Mouse (Mus musculus) MEL (cell line): ENCODE measurements around the gene Gm17657. TPM values are rescaled to one million over a fixed set of nuclear protein-coding genes. Genes with fewer than 3 reads are reported as not detected.

Source experiments
- DNase-seq: peaks from one replicate; pipeline ENCODE4 v3.0.0; 2011; ENCODE audit warnings: low read depth, low spot score
- H3K27ac ChIP-seq: 2 replicates; pipeline ENCODE4 v1.5.1; 2012; ENCODE audit warnings: low read depth, mild to moderate bottlenecking, control low read depth, low read length, moderate library complexity; ENCODE audit not compliant: control insufficient read depth
- H3K27me3 ChIP-seq, 2 experiments: fragments of 150-350 bp in 1 of 2; sonication (generic) in 1 of 2; 2 replicates each; pipeline ENCODE4 v1.6.1; 2012; ENCODE audit warnings: low read length in 2 of 2, mild to moderate bottlenecking in 2 of 2, improper control_type of control experiment in 1 of 2, moderate library complexity in 1 of 2; ENCODE audit not compliant: insufficient read depth in 2 of 2, control insufficient read depth in 1 of 2
- H3K36me3 ChIP-seq, 2 experiments: 2 replicates each; pipeline ENCODE4 v1.6.1; 2012 to 2014; ENCODE audit warnings: low read length in 2 of 2, improper control_type of control experiment in 1 of 2, inconsistent platforms in 1 of 2, mild to moderate bottlenecking in 1 of 2; ENCODE audit not compliant: insufficient read depth in 2 of 2, control insufficient read depth in 1 of 2
- H3K4me1 ChIP-seq, 2 experiments: fragments of 150-350 bp in 1 of 2; sonication (generic) in 1 of 2; 2 replicates each; pipeline ENCODE4 v1.6.1; 2012; ENCODE audit warnings: low read length in 2 of 2, improper control_type of control experiment in 1 of 2, mild to moderate bottlenecking in 1 of 2; ENCODE audit not compliant: insufficient read depth in 2 of 2, control insufficient read depth in 1 of 2
- H3K4me3 ChIP-seq, 2 experiments: fragments of 150-350 bp in 1 of 2; sonication (generic) in 1 of 2; 2 replicates each; pipeline ENCODE4 v1.5.1; 2012; ENCODE audit warnings: low read depth in 2 of 2, low read length in 2 of 2, mild to moderate bottlenecking in 2 of 2, moderate library complexity in 2 of 2, control low read depth in 1 of 2, improper control_type of control experiment in 1 of 2; ENCODE audit not compliant: control insufficient read depth in 1 of 2, insufficient read depth in 1 of 2
- H3K79me2 ChIP-seq: 2 replicates; pipeline ENCODE4 v1.6.1; 2012; ENCODE audit warnings: mild to moderate bottlenecking, low read length, moderate library complexity; ENCODE audit not compliant: control insufficient read depth, poor library complexity, insufficient read depth
- H3K9ac ChIP-seq: 2 replicates; pipeline ENCODE4 v1.6.1; 2012; ENCODE audit warnings: low read depth, mild to moderate bottlenecking, control low read depth, low read length, moderate library complexity; ENCODE audit not compliant: control insufficient read depth, poor library complexity, severe bottlenecking
- H3K9me3 ChIP-seq: fragments of 150-350 bp; sonication (generic); replicated peaks from 2 replicates; pipeline ENCODE4 v1.6.1; 2012; ENCODE audit warnings: mild to moderate bottlenecking, low read length, improper control_type of control experiment, moderate library complexity; ENCODE audit not compliant: insufficient read depth
- BHLHE40 ChIP-seq: IDR thresholded peaks from 2 replicates; pipeline ENCODE4 v1.6.1; 2012; ENCODE audit warnings: low read depth, mild to moderate bottlenecking, inconsistent platforms, low read length, improper control_type of control experiment, borderline replicate concordance
- CHD1 ChIP-seq: IDR thresholded peaks from 2 replicates; pipeline ENCODE4 v1.6.1; 2012; ENCODE audit warnings: low read depth, mild to moderate bottlenecking, inconsistent platforms, low read length, improper control_type of control experiment
- E2F4 ChIP-seq: IDR thresholded peaks from 2 replicates; pipeline ENCODE4 v1.6.1; 2011; ENCODE audit warnings: low read depth, low read length, improper control_type of control experiment, borderline replicate concordance
- ELF1 ChIP-seq: IDR thresholded peaks from 2 replicates; pipeline ENCODE4 v1.6.1; 2014; ENCODE audit warnings: low read depth, mild to moderate bottlenecking, inconsistent platforms, low read length, improper control_type of control experiment, moderate library complexity
- EP300 ChIP-seq, 2 experiments: IDR thresholded peaks; 2 replicates each; pipeline ENCODE4 v1.6.1; 2011; ENCODE audit warnings: improper control_type of control experiment in 2 of 2, low read length in 2 of 2, low read depth in 1 of 2, mild to moderate bottlenecking in 1 of 2
- GABPA ChIP-seq: IDR thresholded peaks from 2 replicates; pipeline ENCODE4 v1.6.1; 2012; ENCODE audit warnings: low read depth, mild to moderate bottlenecking, inconsistent platforms, low read length, improper control_type of control experiment, moderate library complexity
- MAZ ChIP-seq: IDR thresholded peaks from 2 replicates; pipeline ENCODE4 v1.6.1; 2012; ENCODE audit warnings: low read depth, mild to moderate bottlenecking, inconsistent platforms, low read length, improper control_type of control experiment
- MEF2A ChIP-seq: IDR thresholded peaks from 2 replicates; pipeline ENCODE4 v1.6.1; 2014; ENCODE audit warnings: low read depth, mild to moderate bottlenecking, inconsistent platforms, low read length, improper control_type of control experiment; ENCODE audit not compliant: poor library complexity, insufficient replicate concordance, severe bottlenecking; ENCODE audit errors: extremely low read depth
- MXI1 ChIP-seq: IDR thresholded peaks from 2 replicates; pipeline ENCODE4 v1.6.1; 2011; ENCODE audit warnings: mild to moderate bottlenecking, low read depth, low read length, improper control_type of control experiment
- MYC ChIP-seq: IDR thresholded peaks from 2 replicates; pipeline ENCODE4 v1.6.1; 2011; ENCODE audit warnings: low read depth, mild to moderate bottlenecking, low read length, improper control_type of control experiment, moderate library complexity
- NELFE ChIP-seq: IDR thresholded peaks from 2 replicates; pipeline ENCODE4 v1.6.1; 2011; ENCODE audit warnings: low read depth, low read length, improper control_type of control experiment
- POLR2A ChIP-seq, 2 experiments: IDR thresholded peaks; 2 replicates each; pipeline ENCODE4 v1.6.1; 2011 to 2012; ENCODE audit warnings: low read length in 2 of 2, mild to moderate bottlenecking in 2 of 2, control low read depth in 1 of 2, improper control_type of control experiment in 1 of 2, low read depth in 1 of 2, moderate library complexity in 1 of 2; ENCODE audit not compliant: control insufficient read depth in 1 of 2, insufficient read depth in 1 of 2, poor library complexity in 1 of 2
- POLR2AphosphoS2 ChIP-seq: IDR thresholded peaks from 2 replicates; pipeline ENCODE4 v1.6.1; 2011; ENCODE audit warnings: low read length, improper control_type of control experiment
- POLR2AphosphoS5 ChIP-seq: IDR thresholded peaks from 2 replicates; pipeline ENCODE4 v1.6.1; 2012; ENCODE audit warnings: low read depth, borderline replicate concordance, mild to moderate bottlenecking, inconsistent platforms, low read length, moderate library complexity, mixed read lengths
- RAD21 ChIP-seq: IDR thresholded peaks from 2 replicates; pipeline ENCODE4 v1.6.1; 2011; ENCODE audit warnings: mild to moderate bottlenecking, low read depth, low read length, improper control_type of control experiment
- RCOR1 ChIP-seq: IDR thresholded peaks from 2 replicates; pipeline ENCODE4 v1.6.1; 2012; ENCODE audit warnings: low read depth, mild to moderate bottlenecking, inconsistent platforms, low read length, improper control_type of control experiment
- SMC3 ChIP-seq: IDR thresholded peaks from 2 replicates; pipeline ENCODE4 v1.6.1; 2011; ENCODE audit warnings: low read depth, low read length, improper control_type of control experiment
- TAL1 ChIP-seq: IDR thresholded peaks from 2 replicates; pipeline ENCODE4 v1.6.1; 2012; ENCODE audit warnings: mild to moderate bottlenecking, inconsistent platforms, low read length, moderate library complexity, mixed read lengths
- TBP ChIP-seq: IDR thresholded peaks from 2 replicates; pipeline ENCODE4 v1.8.0; 2011; ENCODE audit warnings: low read depth, low read length, improper control_type of control experiment
- TCF12 ChIP-seq: IDR thresholded peaks from 2 replicates; pipeline ENCODE4 v1.6.1; 2014; ENCODE audit warnings: low read depth, mild to moderate bottlenecking, inconsistent platforms, low read length, improper control_type of control experiment, moderate library complexity
- ZC3H11A ChIP-seq: IDR thresholded peaks from 2 replicates; pipeline ENCODE4 v1.6.1; 2012; ENCODE audit warnings: low read depth, mild to moderate bottlenecking, inconsistent platforms, low read length, improper control_type of control experiment
- ZNF384 ChIP-seq: IDR thresholded peaks from 2 replicates; pipeline ENCODE4 v1.6.1; 2012; ENCODE audit warnings: low read depth, mild to moderate bottlenecking, inconsistent platforms, low read length, improper control_type of control experiment
- polyA plus RNA-seq, 2 experiments: library from polyadenylated mRNA; stranded (reverse) in 1 of 2; unstranded in 1 of 2; fragments of >175 nt in 1 of 2; fragments of >200 nt in 1 of 2; gene quantifications; 2 replicates each; pipeline versions ENCODE4 v1.2.1 to v1.2.4; 2012; ENCODE audit warnings: low replicate concordance in 2 of 2, low read depth in 1 of 2; ENCODE audit not compliant: insufficient read length in 2 of 2, insufficient read depth in 1 of 2, missing spikeins in 1 of 2
- total RNA-seq: library from RNA; depleted of rRNA; stranded (reverse); fragments of 300-350 nt; gene quantifications from 2 replicates; pipeline ENCODE4 v1.2.3, GENCODE M21; 2012

The Gm17657 gene
- total and polyA plus RNA-seq, 3 experiments, result 0.31 to 2.7 TPM; not detected in 1

- no peaks in the 10 kb centered on the region for H3K9me3 ChIP-seq
- H3K79me2 ChIP-seq, result no peaks in the 10 kb centered on the region
- H3K4me3 ChIP-seq, result no peak overlapping the region
- no peaks in the 10 kb centered on the region for H3K36me3 ChIP-seq
- H3K4me1 ChIP-seq, result 0 out of 4 replicates have a peak, but pooled peaks cover 0 to 3% of the 10 kb centered on the region in 2 experiments
- no peak for TF ChIP-seq POLR2AphosphoS2
- no peak for TF ChIP-seq BHLHE40
- no peak for TF ChIP-seq RCOR1
- TF ChIP-seq NELFE, result no peak
- H3K27ac ChIP-seq, result no peak overlapping the region
- H3K27me3 ChIP-seq, result no peaks in the 10 kb centered on the region
- DNase-seq, result no peak
- H3K9ac ChIP-seq, result no peak overlapping the region
Measured at GRCm38 (mm10) chr17:29480256-29480655, 69.2 kb downstream of the Gm17657 start.

GRCm38 (mm10) chr17:29478271-29478670 lies 71.2 kb downstream of the Gm17657 start:
- no peak overlapping the region for H3K4me3 ChIP-seq
- H3K27me3 ChIP-seq, result no peaks in the 10 kb centered on the region
- H3K9ac ChIP-seq, result no peak overlapping the region
- no peaks in the 10 kb centered on the region for H3K79me2 ChIP-seq
- no peak overlapping the region for H3K27ac ChIP-seq
- no peaks in the 10 kb centered on the region for H3K36me3 ChIP-seq
- H3K9me3 ChIP-seq, result no peaks in the 10 kb centered on the region
- H3K4me1 ChIP-seq, result 0 out of 4 replicates have a peak, but pooled peaks cover 0 to 3% of the 10 kb centered on the region in 2 experiments
- TF ChIP-seq TAL1, result no peak
- no peak for TF ChIP-seq CHD1
- no peak for TF ChIP-seq TCF12
- TF ChIP-seq POLR2AphosphoS2, result no peak
- TF ChIP-seq ELF1, result no peak
- TF ChIP-seq GABPA, result no peak
- no peak for TF ChIP-seq MAZ
- DNase-seq, result peak; percentile 67

- Histone ChIP-seq H3K27ac (no peak overlapping the region), H3K27me3 (no peaks in the 10 kb centered on the region), H3K36me3 (no peaks in the 10 kb centered on the region), H3K9ac (no peak overlapping the region), H3K9me3 (no peaks in the 10 kb centered on the region), H3K4me3 (no peak overlapping the region), H3K79me2 (no peaks in the 10 kb centered on the region), H3K4me1 (0 out of 4 replicates have a peak, but pooled peaks cover 0 to 3% of the 10 kb centered on the region in 2 experiments)
- TF ChIP-seq POLR2AphosphoS2, result no peak
- no peak for TF ChIP-seq GABPA
- TF ChIP-seq RAD21, result no peak
- no peak for TF ChIP-seq TBP
- TF ChIP-seq POLR2AphosphoS5, result no peak
- TF ChIP-seq EP300 (IDR thresholded peaks at IDR 0.05; ENCODE audit: low read depth in 1 of 2, low read length in 2 of 2), result no peak
- no peak for TF ChIP-seq MEF2A
- TF ChIP-seq SMC3, result no peak
- TF ChIP-seq ZC3H11A, result no peak
- no peak for TF ChIP-seq MXI1
- no peak for TF ChIP-seq CHD1
- no peak for TF ChIP-seq MAZ
- no peak for TF ChIP-seq TCF12
- TF ChIP-seq MYC, result no peak
- TF ChIP-seq E2F4, result no peak
- TF ChIP-seq ZNF384, result no peak
- TF ChIP-seq POLR2A (IDR thresholded peaks at IDR 0.05; ENCODE audit: control insufficient read depth in 1 of 2, insufficient read depth in 1 of 2, low read depth in 1 of 2, low read length in 2 of 2, poor library complexity in 1 of 2), result no peak
- no peak for DNase-seq
Measured at GRCm38 (mm10) chr17:29477357-29477756, 72.1 kb downstream of the Gm17657 start.
